Mouse (Mus musculus) c-Kit-positive CD71-positive TER-119-negative erythroid progenitor cells, embryonic 14.5 days (primary cell): ENCODE results near the gene Zfp180.
"Not testable (repeated sequence)": the region's sequence is repeated elsewhere in the genome, so short reads cannot be mapped to it uniquely, and the experiment has no call there.

Experiments
- DNase-seq: peaks from one replicate; pipeline ENCODE4 v3.0.0-alpha.2; 2013; ENCODE audit warnings: low read depth

Gene Zfp180

GRCm38 (mm10) chr7:24081634-24082431, at the start of gene Zfp180:
Zfp180 (plus strand) TSS chr7:24081924.
- DNase-seq = peak; percentile 94

- no peak for DNase-seq
Observed at GRCm38 (mm10) chr7:24052660-24053304, 28.9 kb upstream of the Zfp180 start, which contains the start of gene Vmn1r183. Vmn1r183 (plus strand) TSS chr7:24053254.

GRCm38 (mm10) chr7:24074424-24074823, 7.3 kb upstream of the Zfp180 start:
- not testable (repeated sequence) for DNase-seq

- DNase-seq = no peak
Observed at GRCm38 (mm10) chr7:24082457-24083235, 922 bp downstream of the Zfp180 start.

- no peak for DNase-seq
Observed at GRCm38 (mm10) chr7:24086871-24087270, 5.1 kb downstream of the Zfp180 start.

- DNase-seq = no peak
Observed at GRCm38 (mm10) chr7:24087485-24088125, 5.9 kb downstream of the Zfp180 start.

- no peak for DNase-seq
Observed at GRCm38 (mm10) chr7:24104403-24104802, 22.7 kb downstream of the Zfp180 start.

- DNase-seq = no peak
Observed at GRCm38 (mm10) chr7:24105144-24105703, 23.5 kb downstream of the Zfp180 start.

GRCm38 (mm10) chr7:24110839-24111238, 29.1 kb downstream of the Zfp180 start:
- no peak for DNase-seq

GRCm38 (mm10) chr7:24111772-24112155, 30.0 kb downstream of the Zfp180 start:
- no peak for DNase-seq

GRCm38 (mm10) chr7:24112156-24112856, 30.6 kb downstream of the Zfp180 start, which contains the start of gene Zfp112:
Zfp112 (plus strand) TSS chr7:24112314.
- DNase-seq = no peak

- peak; percentile 60 for DNase-seq
Observed at GRCm38 (mm10) chr7:24113001-24113400, 31.3 kb downstream of the Zfp180 start.

- DNase-seq = no peak
Observed at GRCm38 (mm10) chr7:24116655-24117054, 34.9 kb downstream of the Zfp180 start.

GRCm38 (mm10) chr7:24133425-24133995, 51.8 kb downstream of the Zfp180 start:
- DNase-seq = no peak

- peak; percentile 80 for DNase-seq
Observed at GRCm38 (mm10) chr7:24133996-24134828, 52.5 kb downstream of the Zfp180 start, which contains the start of gene Zfp235. Zfp235 (plus strand) TSS chr7:24134169.

- no peak for DNase-seq
Observed at GRCm38 (mm10) chr7:24142566-24142965, 60.8 kb downstream of the Zfp180 start.

GRCm38 (mm10) chr7:24153272-24153671, 71.5 kb downstream of the Zfp180 start:
- DNase-seq = no peak
